Comparison of ENCODE assay signal across 20 mouse cellular contexts in the genomic region with DNA sequence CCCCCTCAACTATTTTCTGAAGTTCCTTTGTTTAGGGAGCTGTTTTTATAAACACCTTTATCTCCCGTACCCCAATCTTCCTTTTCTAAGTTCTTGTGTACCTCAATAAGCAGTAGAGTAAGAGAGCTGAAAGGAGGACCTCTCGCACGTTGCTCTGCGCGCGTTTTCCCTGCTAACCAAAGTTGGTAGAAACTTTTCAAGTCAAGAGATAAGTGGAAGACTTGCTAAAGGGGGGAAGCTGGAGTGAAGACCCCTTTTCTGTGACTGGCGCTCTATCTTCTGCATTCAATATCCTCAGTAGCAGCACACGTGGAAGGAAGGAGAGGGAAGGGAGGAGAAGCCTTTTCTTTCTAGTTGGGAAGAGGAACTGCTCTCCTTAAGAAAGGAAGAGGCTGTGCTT. TPM values are rescaled to one million over a fixed set of nuclear protein-coding genes. Genes with fewer than 3 reads are reported as not detected.
DNase-seq lines count a peak whose midpoint lies in the region; ATAC-seq and TF ChIP-seq lines count a peak whose summit lies in the region.
"Had no signal": no experiment of that assay in that cellular context is flagged by ENCODE, and none has a peak within 500 bp of the region (broad histone marks: within the 10 kb centered on the region; RNA-seq: fewer than 3 reads in every experiment).

No protein-coding gene starts in this region.

- H3K9ac ChIP-seq in heart, embryonic 11.5 days (ENCODE audit: low read depth, low read length) = no peak overlapping the region
- H3K9ac ChIP-seq in lung, embryonic 15.5 days = peak overlapping the region; percentile 59
- peak overlapping the region; percentile 72 for H3K9ac ChIP-seq in intestine, embryonic 16.5 days (ENCODE audit: low read depth, low read length)
- H3K9ac ChIP-seq in stomach, postnatal 0 days (ENCODE audit: low read length) = peak overlapping the region; percentile 70
- H3K9ac ChIP-seq: embryonic facial prominence, embryonic 15.5 days; forebrain, embryonic 15.5 days; heart, embryonic 15.5 days; limb, embryonic 12.5 days; midbrain, embryonic 15.5 days had no signal

- no peak overlapping the region for H3K27ac ChIP-seq in heart, embryonic 11.5 days (ENCODE audit: low read depth, low read length)
- H3K27ac ChIP-seq in lung, embryonic 15.5 days = peak overlapping the region; percentile 99
- H3K27ac ChIP-seq in intestine, embryonic 16.5 days (ENCODE audit: low read length) = peak overlapping the region; percentile 88
- H3K27ac ChIP-seq in stomach, postnatal 0 days (replicated peaks) = peak overlapping the region; percentile 84
- H3K27ac ChIP-seq: embryonic facial prominence, embryonic 15.5 days; forebrain, embryonic 15.5 days; limb, embryonic 12.5 days; midbrain, embryonic 15.5 days had no signal

- intact Hi-C loops in heart, postnatal 36 days (cut with DNase I) = no loop called here

- H3K27me3 ChIP-seq in heart, embryonic 11.5 days (ENCODE audit: control insufficient read depth, insufficient read depth, low read length) = peaks cover 90% of the 10 kb centered on the region
- peaks cover 58% of the 10 kb centered on the region for H3K27me3 ChIP-seq in lung, embryonic 15.5 days
- H3K27me3 ChIP-seq in intestine, embryonic 16.5 days (replicated peaks; ENCODE audit: control insufficient read depth, insufficient read depth, low read length) = no peaks in the 10 kb centered on the region; the same call in 1 of the 2 replicates
- no peaks in the 10 kb centered on the region; the same call in 1 of the 2 replicates for H3K27me3 ChIP-seq in stomach, postnatal 0 days (ENCODE audit: control insufficient read depth, insufficient read depth, low read length)

- no peak overlapping the region for H3K4me3 ChIP-seq in heart, embryonic 11.5 days (ENCODE audit: low read depth, low read length)
- peak overlapping the region; percentile 58 for H3K4me3 ChIP-seq in lung, embryonic 15.5 days
- H3K4me3 ChIP-seq in intestine, embryonic 16.5 days (ENCODE audit: low read length) = peak overlapping the region; percentile 35
- peak overlapping the region; percentile 31 for H3K4me3 ChIP-seq in stomach, postnatal 0 days (ENCODE audit: low read depth, low read length)
- H3K4me3 ChIP-seq: embryonic facial prominence, embryonic 15.5 days; forebrain, embryonic 15.5 days; heart, embryonic 15.5 days; limb, embryonic 12.5 days; midbrain, embryonic 15.5 days had no signal

- H3K4me1 ChIP-seq in heart, embryonic 11.5 days (ENCODE audit: control insufficient read depth, insufficient read depth, low read length) = peaks cover 3% of the 10 kb centered on the region; the same call in 1 of the 2 replicates
- H3K4me1 ChIP-seq in lung, embryonic 15.5 days = peaks cover 13% of the 10 kb centered on the region
- peaks cover 19% of the 10 kb centered on the region for H3K4me1 ChIP-seq in intestine, embryonic 16.5 days (ENCODE audit: control insufficient read depth, insufficient read depth, low read length)
- no peaks in the 10 kb centered on the region for H3K4me1 ChIP-seq in stomach, postnatal 0 days (replicated peaks; ENCODE audit: control insufficient read depth, insufficient read depth)
- H3K4me1 ChIP-seq: forebrain, embryonic 15.5 days; midbrain, embryonic 15.5 days had no signal

- peak overlapping the region; percentile 14; the same call in 1 of the 2 replicates for H3K4me2 ChIP-seq in heart, embryonic 11.5 days
- H3K4me2 ChIP-seq in lung, embryonic 15.5 days = peak overlapping the region; percentile 70
- peak overlapping the region; percentile 60 for H3K4me2 ChIP-seq in intestine, embryonic 16.5 days (ENCODE audit: low read depth, low read length)
- peak overlapping the region; percentile 64 for H3K4me2 ChIP-seq in stomach, postnatal 0 days (replicated peaks; ENCODE audit: low read depth)
- H3K4me2 ChIP-seq: embryonic facial prominence, embryonic 15.5 days; forebrain, embryonic 15.5 days; midbrain, embryonic 15.5 days had no signal

- ATAC-seq in heart, embryonic 11.5 days (replicated peaks; ENCODE audit: insufficient number of reproducible peaks, low FRiP score, low TSS enrichment) = no peak
- ATAC-seq in lung, embryonic 15.5 days (ENCODE audit: borderline replicate concordance, extremely low read depth, low FRiP score, low TSS enrichment) = no peak
- ATAC-seq in intestine, embryonic 16.5 days = no peak
- ATAC-seq in stomach, postnatal 0 days (ENCODE audit: low FRiP score, low TSS enrichment) = no peak
- ATAC-seq: forebrain, embryonic 15.5 days; midbrain, embryonic 15.5 days had no signal

- no peak for TF ChIP-seq EP300 in stomach, postnatal 0 days (optimal IDR thresholded peaks at IDR 0.05)

- H3K36me3 ChIP-seq in heart, embryonic 11.5 days (ENCODE audit: control insufficient read depth, insufficient read depth, low read length) = no peaks in the 10 kb centered on the region
- no peaks in the 10 kb centered on the region for H3K36me3 ChIP-seq in lung, embryonic 15.5 days
- no peaks in the 10 kb centered on the region for H3K36me3 ChIP-seq in intestine, embryonic 16.5 days (ENCODE audit: control insufficient read depth, insufficient read depth, low read length)
- no peaks in the 10 kb centered on the region for H3K36me3 ChIP-seq in stomach, postnatal 0 days (ENCODE audit: control insufficient read depth, insufficient read depth, low read length)
- H3K36me3 ChIP-seq: embryonic facial prominence, embryonic 15.5 days; forebrain, embryonic 15.5 days; heart, embryonic 15.5 days; limb, embryonic 12.5 days; midbrain, embryonic 15.5 days had no signal

- no peaks in the 10 kb centered on the region for H3K9me3 ChIP-seq in heart, embryonic 11.5 days (replicated peaks; ENCODE audit: control insufficient read depth, low read length)
- no peaks in the 10 kb centered on the region for H3K9me3 ChIP-seq in lung, embryonic 15.5 days
- H3K9me3 ChIP-seq in intestine, embryonic 16.5 days (ENCODE audit: control insufficient read depth, low read length) = no peaks in the 10 kb centered on the region
- no peaks in the 10 kb centered on the region for H3K9me3 ChIP-seq in stomach, postnatal 0 days (ENCODE audit: control insufficient read depth, low read length)
- H3K9me3 ChIP-seq: embryonic facial prominence, embryonic 15.5 days; forebrain, embryonic 15.5 days; heart, embryonic 15.5 days; limb, embryonic 12.5 days; midbrain, embryonic 15.5 days had no signal

- WGBS in heart, embryonic 11.5 days (ENCODE audit: insufficient replicate concordance) = 6% methylated on average over 8 of the region's 8 CpGs
- WGBS in lung, embryonic 15.5 days = 14% methylated on average over 8 of the region's 8 CpGs
- WGBS in intestine, embryonic 16.5 days = 24% methylated on average over 8 of the region's 8 CpGs
- WGBS in stomach, postnatal 0 days = 17% methylated on average over 8 of the region's 8 CpGs

- no peak for TF ChIP-seq CTCF in stomach, postnatal 0 days (IDR thresholded peaks at IDR 0.05; ENCODE audit: low read depth)

- DNase-seq in heart, postnatal 36 days = no peak
- DNase-seq in lung, postnatal 14 days = no peak
- DNase-seq in stomach, postnatal 0 days (ENCODE audit: low spot score) = no peak
- no peak for DNase-seq in urinary bladder, postnatal 36 days (ENCODE audit: low spot score in 2 of 2)
- no peak for DNase-seq in left cerebral cortex, adult 9 months (ENCODE audit: low spot score in 2 of 2)
- DNase-seq: adrenal gland, postnatal 14 days; cerebellum, postnatal 14 days; gastrocnemius, postnatal 10 days; kidney, postnatal 10 days; lung, postnatal 4 days; right cerebral cortex, postnatal 25 days had no signal

RNA-seq across cellular contexts. Expression of a gene that starts 1.8 kb away (rescaled TPM):
- polyA plus RNA-seq in heart, embryonic 11.5 days (2014; fragmentation: Nextera tagmentation; extraction: Ambion mirVana) = 0.74 and 1.0 TPM in 2 replicates
- total RNA-seq in heart, postnatal 36 days (2021) = under 1 TPM; 0.42 to 0.68 TPM
- 3.0 and 3.8 TPM in 2 replicates for polyA plus RNA-seq in lung, embryonic 15.5 days (2015; fragmentation: Nextera tagmentation; extraction: Ambion mirVana)
- 1.4 and 1.5 TPM in 2 replicates for polyA plus RNA-seq in intestine, embryonic 16.5 days (2015; fragmentation: Nextera tagmentation; extraction: Ambion mirVana)
- 0.94 and 0.97 TPM in 2 replicates for polyA plus RNA-seq in stomach, postnatal 0 days (2015; fragmentation: Nextera tagmentation; extraction: Ambion mirVana)
- total RNA-seq: layer of hippocampus, postnatal 25 days had no signal
- polyA plus RNA-seq: forebrain, embryonic 15.5 days; midbrain, embryonic 15.5 days had no signal

RNA-seq across cellular contexts. Expression of a gene that starts 6.9 kb away (rescaled TPM):
- polyA plus RNA-seq in heart, embryonic 11.5 days (2014; fragmentation: Nextera tagmentation; extraction: Ambion mirVana) = 0.21 and 0.77 TPM in 2 replicates
- total RNA-seq in heart, postnatal 36 days (2021) = under 1 TPM; 0.51 to 0.53 TPM
- 4.3 and 4.4 TPM in 2 replicates for polyA plus RNA-seq in lung, embryonic 15.5 days (2015; fragmentation: Nextera tagmentation; extraction: Ambion mirVana)
- 1.8 and 2.0 TPM in 2 replicates for polyA plus RNA-seq in intestine, embryonic 16.5 days (2015; fragmentation: Nextera tagmentation; extraction: Ambion mirVana)
- 1.2 and 1.6 TPM in 2 replicates for polyA plus RNA-seq in stomach, postnatal 0 days (2015; fragmentation: Nextera tagmentation; extraction: Ambion mirVana)
- total RNA-seq: layer of hippocampus, postnatal 25 days had no signal
- polyA plus RNA-seq: forebrain, embryonic 15.5 days; midbrain, embryonic 15.5 days had no signal

RNA-seq across cellular contexts. Expression of a gene that starts 21.8 kb away (rescaled TPM):
- 0.65 and 2.4 TPM in 2 replicates for polyA plus RNA-seq in heart, embryonic 11.5 days (2014; fragmentation: Nextera tagmentation; extraction: Ambion mirVana)
- total RNA-seq in heart, postnatal 36 days (2021) = under 1 TPM; 0.19 to 0.22 TPM
- polyA plus RNA-seq in lung, embryonic 15.5 days (2015; fragmentation: Nextera tagmentation; extraction: Ambion mirVana) = 46.1 and 54.1 TPM in 2 replicates
- 26.4 and 28.7 TPM in 2 replicates for polyA plus RNA-seq in intestine, embryonic 16.5 days (2015; fragmentation: Nextera tagmentation; extraction: Ambion mirVana)
- polyA plus RNA-seq in stomach, postnatal 0 days (2015; fragmentation: Nextera tagmentation; extraction: Ambion mirVana) = 7.5 and 8.2 TPM in 2 replicates
- total RNA-seq: layer of hippocampus, postnatal 25 days had no signal
- polyA plus RNA-seq: embryonic facial prominence, embryonic 15.5 days; forebrain, embryonic 15.5 days had no signal

RNA-seq across cellular contexts. Expression of a gene that starts 25.4 kb away (rescaled TPM):
- 4.5 and 7.4 TPM in 2 replicates for polyA plus RNA-seq in heart, embryonic 11.5 days (2014; fragmentation: Nextera tagmentation; extraction: Ambion mirVana)
- total RNA-seq in heart, postnatal 36 days (2021) = 1 to 10 TPM in 1 of 2 experiments, under 1 TPM in 1; 0.51 to 1.1 TPM
- 36.9 and 39.2 TPM in 2 replicates for polyA plus RNA-seq in lung, embryonic 15.5 days (2015; fragmentation: Nextera tagmentation; extraction: Ambion mirVana)
- polyA plus RNA-seq in intestine, embryonic 16.5 days (2015; fragmentation: Nextera tagmentation; extraction: Ambion mirVana) = 9.6 and 11.6 TPM in 2 replicates
- polyA plus RNA-seq in stomach, postnatal 0 days (2015; fragmentation: Nextera tagmentation; extraction: Ambion mirVana) = 12.2 and 13.4 TPM in 2 replicates
- total RNA-seq: layer of hippocampus, postnatal 25 days had no signal
- polyA plus RNA-seq: forebrain, embryonic 15.5 days had no signal

RNA-seq across cellular contexts. Expression of a gene that starts 32.7 kb away (rescaled TPM):
- polyA plus RNA-seq in heart, embryonic 11.5 days (2014; fragmentation: Nextera tagmentation; extraction: Ambion mirVana) = 0.32 and 0.90 TPM in 2 replicates
- total RNA-seq in heart, postnatal 36 days (2021) = not detected
- polyA plus RNA-seq in lung, embryonic 15.5 days (2015; fragmentation: Nextera tagmentation; extraction: Ambion mirVana) = 15.2 and 16.9 TPM in 2 replicates
- 11.1 and 11.3 TPM in 2 replicates for polyA plus RNA-seq in intestine, embryonic 16.5 days (2015; fragmentation: Nextera tagmentation; extraction: Ambion mirVana)
- polyA plus RNA-seq in stomach, postnatal 0 days (2015; fragmentation: Nextera tagmentation; extraction: Ambion mirVana) = 6.9 and 7.9 TPM in 2 replicates
- total RNA-seq: layer of hippocampus, postnatal 25 days had no signal
- polyA plus RNA-seq: embryonic facial prominence, embryonic 15.5 days; forebrain, embryonic 15.5 days had no signal

Comparison
In these comparisons a context has a peak if more than half of its experiments do, and no peak if none do; other contexts are left out.
1. H3K4me2 ChIP-seq: peak in every context shown above with its lines; median percentile 70 in lung, embryonic 15.5 days; 64 in stomach, postnatal 0 days; 60 in intestine, embryonic 16.5 days; 14 in heart, embryonic 11.5 days.